Mouse (Mus musculus): ENCODE results near the gene Oca2.

- TF ChIP-seq CTCF (IDR thresholded peaks at IDR 0.05; ENCODE audit: low read depth, low read length) (no peak), POLR2A (IDR thresholded peaks at IDR 0.05; ENCODE audit: borderline replicate concordance, low read depth, low read length) (no peak)
These were observed 109.0 kb downstream of the Oca2 start for GRCm38 (mm10) chr7:56348528-56348927.
